Mouse (Mus musculus) bone marrow macrophage, adult 2 months (primary cell): Measurements from ENCODE around the gene Foxo6. TPM values are rescaled to one million over a fixed set of nuclear protein-coding genes. Genes with fewer than 3 reads are reported as not detected.

Experiments
- H3K27ac ChIP-seq: 2 replicates; pipeline ENCODE4 v1.5.1; 2012; ENCODE audit warnings: low read depth, low read length; ENCODE audit not compliant: insufficient read depth
- H3K4me1 ChIP-seq: 2 replicates; pipeline ENCODE4 v1.6.1; 2012; ENCODE audit warnings: low read length; ENCODE audit not compliant: control insufficient read depth, insufficient read depth
- H3K4me3 ChIP-seq: 2 replicates; pipeline ENCODE4 v1.5.1; 2012; ENCODE audit warnings: mild to moderate bottlenecking, low read length, moderate library complexity; ENCODE audit not compliant: insufficient read depth
- CTCF ChIP-seq: IDR thresholded peaks from 2 replicates; pipeline ENCODE4 v1.5.1; 2012; ENCODE audit warnings: low read depth, mild to moderate bottlenecking, low read length, moderate library complexity
- POLR2A ChIP-seq: IDR thresholded peaks from 2 replicates; pipeline ENCODE4 v1.6.1; 2012; ENCODE audit warnings: mild to moderate bottlenecking, low read depth, low read length, borderline replicate concordance
- polyA plus RNA-seq: library from polyadenylated mRNA; stranded (reverse); fragments of >200 nt; gene quantifications from 2 replicates; pipeline ENCODE4 v1.2.4, GENCODE M21; 2012; ENCODE audit not compliant: missing spikeins, insufficient read depth, insufficient read length

The Foxo6 gene
- polyA plus RNA-seq, 1 experiment: not detected

- Histone ChIP-seq H3K27ac (no peak overlapping the region), H3K4me3 (no peak overlapping the region), H3K4me1 (no peaks in the 10 kb centered on the region)
- TF ChIP-seq POLR2A: no peak
- TF ChIP-seq CTCF: no peak
Measured at GRCm38 (mm10) chr4:120259356-120260181, 27.6 kb downstream of the Foxo6 start.

GRCm38 (mm10) chr4:120248800-120249261, 38.3 kb downstream of the Foxo6 start:
- Histone ChIP-seq H3K27ac (no peak overlapping the region), H3K4me3 (no peak overlapping the region), H3K4me1 (no peaks in the 10 kb centered on the region)
- no peak for TF ChIP-seq POLR2A
- no peak for TF ChIP-seq CTCF

GRCm38 (mm10) chr4:120247412-120247811, 39.7 kb downstream of the Foxo6 start:
- no peak for TF ChIP-seq POLR2A
- no peak for TF ChIP-seq CTCF
- H3K4me3 ChIP-seq: no peak overlapping the region
- no peaks in the 10 kb centered on the region for H3K4me1 ChIP-seq
- no peak overlapping the region for H3K27ac ChIP-seq

DNA sequence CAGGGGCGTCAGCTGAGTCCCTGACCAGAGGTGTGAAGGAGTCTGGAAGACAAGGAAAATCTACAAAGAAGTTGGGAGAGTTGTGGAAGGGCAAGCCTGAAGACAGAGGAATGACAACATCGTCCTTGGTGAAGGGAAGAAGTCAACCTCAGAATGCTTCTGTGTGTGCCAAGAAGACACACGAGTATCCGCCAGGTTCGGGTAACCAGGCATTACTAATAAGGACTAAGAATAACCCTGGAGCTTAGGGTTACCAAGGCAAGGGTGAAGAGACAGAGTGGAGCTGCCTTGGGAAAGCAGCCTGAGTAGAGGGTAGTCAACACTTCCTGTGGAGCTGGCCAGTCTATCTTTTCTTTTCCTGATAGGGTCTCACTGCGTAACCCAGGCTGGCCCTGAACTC, 41.1 kb downstream of the Foxo6 start:
- no peak for TF ChIP-seq POLR2A
- no peak for TF ChIP-seq CTCF
- no peak overlapping the region for H3K27ac ChIP-seq
- no peak overlapping the region for H3K4me3 ChIP-seq

GRCm38 (mm10) chr4:120242783-120243262, 44.3 kb downstream of the Foxo6 start:
- Histone ChIP-seq H3K4me1 (no peaks in the 10 kb centered on the region), H3K27ac (no peak overlapping the region)
- TF ChIP-seq POLR2A: no peak
- no peak for TF ChIP-seq CTCF

More for the DNA sequence above, 41.1 kb downstream of the Foxo6 start:
- H3K4me1 ChIP-seq: no peaks in the 10 kb centered on the region

GRCm38 (mm10) chr4:120241106-120241505, 46.0 kb downstream of the Foxo6 start:
- TF ChIP-seq POLR2A (no peak), CTCF (no peak)
- H3K4me3 ChIP-seq: no peak overlapping the region
- no peak overlapping the region for H3K27ac ChIP-seq
- H3K4me1 ChIP-seq: no peaks in the 10 kb centered on the region

More at GRCm38 (mm10) chr4:120242783-120243262, 44.3 kb downstream of the Foxo6 start:
- no peak overlapping the region for H3K4me3 ChIP-seq

DNA sequence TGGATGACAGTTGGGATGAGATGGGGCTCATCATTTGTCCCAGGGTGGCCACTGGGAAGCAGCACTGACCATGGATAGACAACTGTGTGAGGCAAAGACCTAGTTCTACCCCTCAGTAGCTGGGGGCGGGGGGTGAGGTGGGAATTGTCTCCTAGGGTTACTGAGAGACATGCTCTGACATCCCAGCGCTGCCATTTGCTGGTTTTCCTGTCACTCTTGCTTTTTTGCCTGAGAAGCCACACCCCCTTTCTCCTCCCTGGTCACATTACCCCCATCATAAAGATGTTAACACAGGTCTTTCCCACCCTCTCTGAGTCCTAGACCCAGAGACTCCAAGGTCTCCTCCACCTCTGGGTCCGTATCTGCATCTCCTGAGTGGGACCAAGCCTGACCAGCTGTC, 47.7 kb downstream of the Foxo6 start:
- H3K4me3 ChIP-seq: no peak overlapping the region
- TF ChIP-seq POLR2A: no peak
- no peak for TF ChIP-seq CTCF
- no peaks in the 10 kb centered on the region for H3K4me1 ChIP-seq
- H3K27ac ChIP-seq: no peak overlapping the region

- H3K4me3 ChIP-seq: no peak overlapping the region
Measured at GRCm38 (mm10) chr4:120233243-120233642, 53.9 kb downstream of the Foxo6 start.

DNA sequence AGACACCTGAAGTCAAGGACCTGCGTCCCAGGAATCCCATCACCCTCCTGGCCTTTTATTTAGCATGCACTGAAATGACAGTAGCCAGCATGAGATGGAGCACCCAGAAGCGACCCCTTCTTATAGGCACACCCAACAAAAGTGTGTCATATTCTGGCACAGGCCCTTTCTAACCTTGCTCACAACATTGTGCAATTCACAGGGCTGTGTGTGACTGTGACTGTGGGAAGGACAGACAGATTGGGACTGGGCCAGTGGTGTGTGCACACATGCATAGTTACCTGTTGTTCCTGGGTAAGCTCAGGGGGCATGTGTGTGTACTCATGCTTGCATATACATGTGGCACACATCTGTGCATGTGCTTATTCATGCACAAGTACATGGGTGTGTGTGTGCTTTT, 54.6 kb downstream of the Foxo6 start:
- no peak overlapping the region for H3K4me3 ChIP-seq
- H3K27ac ChIP-seq: no peak overlapping the region
- TF ChIP-seq CTCF (no peak), POLR2A (no peak)
- H3K4me1 ChIP-seq: no peaks in the 10 kb centered on the region

More at GRCm38 (mm10) chr4:120233243-120233642, 53.9 kb downstream of the Foxo6 start:
- TF ChIP-seq POLR2A (no peak), CTCF (no peak)
- Histone ChIP-seq H3K4me1 (no peaks in the 10 kb centered on the region), H3K27ac (no peak overlapping the region)

DNA sequence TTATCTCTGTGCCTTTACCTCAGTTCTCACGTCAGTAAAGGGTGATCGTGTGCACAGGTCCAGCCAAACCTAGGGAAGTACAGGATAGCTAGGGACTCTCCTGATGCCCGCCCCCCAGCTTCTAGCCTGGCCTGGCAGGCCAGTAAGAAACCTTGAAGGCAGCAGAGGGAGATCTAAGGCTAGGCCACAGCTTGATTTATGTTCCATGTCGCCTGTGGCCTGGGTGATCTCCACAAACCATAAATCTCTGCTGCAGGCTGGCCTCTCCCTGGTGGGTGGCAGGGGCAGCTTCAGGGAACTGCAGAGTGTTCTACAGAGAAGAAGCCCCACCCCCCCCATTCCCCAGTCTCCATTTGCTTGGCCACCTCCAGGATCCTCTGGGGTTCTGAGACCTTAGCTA, 55.2 kb downstream of the Foxo6 start:
- H3K4me1 ChIP-seq: no peaks in the 10 kb centered on the region
- no peak overlapping the region for H3K27ac ChIP-seq
- no peak overlapping the region for H3K4me3 ChIP-seq
- no peak for TF ChIP-seq CTCF
- no peak for TF ChIP-seq POLR2A
